ENCODE assay signal across 9 mouse cellular contexts in genomic region chr14:30196235-30196634, GRCm38 (mm10).
DNase-seq lines count a peak whose midpoint lies in the region; ATAC-seq and TF ChIP-seq lines count a peak whose summit lies in the region.
"Had no signal": no experiment of that assay in that cellular context is flagged by ENCODE, and none has a peak within 500 bp of the region (broad histone marks: within the 10 kb centered on the region; RNA-seq: fewer than 3 reads in every experiment).

No protein-coding gene starts in this region.

- H3K36me3 ChIP-seq in thymus, adult 2 months (ENCODE audit: control insufficient read depth, insufficient read depth, low read length), result no peaks in the 10 kb centered on the region
- H3K36me3 ChIP-seq: embryonic facial prominence, embryonic 12.5 days had no signal

- no peak for DNase-seq in cerebellum, adult 9-11 months
- DNase-seq in 3T3-L1 (ENCODE audit: low read depth, low spot score), result peak; percentile 1
- peak; percentile 63 for DNase-seq in lung, postnatal 25 days (ENCODE audit: low spot score)
- DNase-seq in thymus, adult 2 months, result peak; percentile 11
- DNase-seq in embryo, embryonic 10.5 days (ENCODE audit: low spot score), result no peak
- DNase-seq in testis, postnatal 14 days (ENCODE audit: low spot score), result no peak

- H3K4me1 ChIP-seq in thymus, adult 2 months (replicated peaks; ENCODE audit: control insufficient read depth, insufficient read depth, low read length), result peaks cover 4% of the 10 kb centered on the region

- TF ChIP-seq CTCF in thymus, adult 2 months (IDR thresholded peaks at IDR 0.05; ENCODE audit: borderline replicate concordance, control insufficient read depth, extremely low read depth, insufficient read depth, low read length, poor library complexity), result no peak

- no peak for TF ChIP-seq POLR2A in thymus, adult 2 months (IDR thresholded peaks at IDR 0.05; ENCODE audit: control insufficient read depth, extremely low read depth, insufficient read depth, low read length, poor library complexity)

- 19% methylated on average over 5 of the region's 5 CpGs for WGBS in thymus, adult 2 months

- no peak overlapping the region for H3K4me3 ChIP-seq in thymus, adult 2 months (ENCODE audit: control insufficient read depth, insufficient read depth, low read length)
- H3K4me3 ChIP-seq: embryonic facial prominence, embryonic 12.5 days had no signal

- H3K27ac ChIP-seq in thymus, adult 2 months (ENCODE audit: control insufficient read depth, insufficient read depth, low read length), result no peak overlapping the region
- H3K27ac ChIP-seq: embryonic facial prominence, embryonic 12.5 days had no signal

- ATAC-seq in cerebellum, adult (ENCODE audit: insufficient number of reproducible peaks, low FRiP score, low TSS enrichment), result peak; percentile 38; the same call in 1 of the 2 replicates
- ATAC-seq in frontal cortex, adult (ENCODE audit: low TSS enrichment), result peak; percentile 53

- no peaks in the 10 kb centered on the region for H3K27me3 ChIP-seq in thymus, adult 2 months (ENCODE audit: control insufficient read depth, insufficient read depth, low read length)
- H3K27me3 ChIP-seq: embryonic facial prominence, embryonic 12.5 days had no signal

Comparison
In these comparisons a context has a peak if more than half of its experiments do, and no peak if none do; other contexts are left out.
1. DNase-seq: peak in 3T3-L1 (single experiment), lung, postnatal 25 days (single experiment) and thymus, adult 2 months (single experiment); none in cerebellum, adult 9-11 months (single experiment), embryo, embryonic 10.5 days (single experiment) and testis, postnatal 14 days (single experiment).